Mouse (Mus musculus) ES-E14 (cell line): ENCODE data around the gene Simc1. TPM values are rescaled to one million over a fixed set of nuclear protein-coding genes. Genes with fewer than 3 reads are reported as not detected.

Source experiments
- DNase-seq: peaks from one replicate; pipeline ENCODE4 v3.0.0-alpha.2; 2013; ENCODE audit warnings: low read depth, low spot score
- H3K27ac ChIP-seq: 2 replicates; pipeline ENCODE4 v1.5.1; 2012; ENCODE audit warnings: low read depth, mild to moderate bottlenecking, low read length, moderate library complexity, mixed read lengths; ENCODE audit not compliant: poor library complexity, insufficient read depth, severe bottlenecking
- H3K36me3 ChIP-seq: 2 replicates; pipeline ENCODE4 v1.6.1; 2012; ENCODE audit warnings: mild to moderate bottlenecking, low read length, moderate library complexity, mixed read lengths; ENCODE audit not compliant: control insufficient read depth, poor library complexity, insufficient read depth, severe bottlenecking
- H3K4me1 ChIP-seq, 2 experiments: fragments of 150-350 bp in 1 of 2; sonication (generic) in 1 of 2; 2 replicates each; pipeline ENCODE4 v1.6.1; 2012; ENCODE audit warnings: low read length in 2 of 2, mild to moderate bottlenecking in 1 of 2, mixed read lengths in 1 of 2; ENCODE audit not compliant: control insufficient read depth in 2 of 2, insufficient read depth in 2 of 2, poor library complexity in 1 of 2
- H3K4me3 ChIP-seq, 2 experiments: fragments of 150-350 bp in 1 of 2; sonication (generic) in 1 of 2; 2 replicates each; pipeline ENCODE4 v1.5.1; 2012; ENCODE audit warnings: low read length in 2 of 2, low read depth in 1 of 2, mild to moderate bottlenecking in 1 of 2, mixed read lengths in 1 of 2; ENCODE audit not compliant: insufficient read depth in 1 of 2, poor library complexity in 1 of 2, severe bottlenecking in 1 of 2
- H3K9ac ChIP-seq: 2 replicates; pipeline ENCODE4 v1.6.1; 2012; ENCODE audit warnings: low read depth, mild to moderate bottlenecking, low read length, mixed read lengths; ENCODE audit not compliant: poor library complexity, insufficient read depth, severe bottlenecking
- H3K9me3 ChIP-seq: fragments of 150-350 bp; sonication (generic); 2 replicates; pipeline ENCODE4 v1.6.1; 2012; ENCODE audit warnings: low read depth, mild to moderate bottlenecking, low read length; ENCODE audit not compliant: control insufficient read depth, insufficient read depth
- CHD2 ChIP-seq: IDR thresholded peaks from 2 replicates; pipeline ENCODE4 v1.6.1; 2014; ENCODE audit warnings: mild to moderate bottlenecking, low read depth, low read length, inconsistent platforms
- HCFC1 ChIP-seq: IDR thresholded peaks from 2 replicates; pipeline ENCODE4 v1.6.1; 2012; ENCODE audit warnings: low read length, inconsistent platforms, borderline replicate concordance; ENCODE audit not compliant: insufficient read depth
- MAFK ChIP-seq: IDR thresholded peaks from 2 replicates; pipeline ENCODE4 v1.6.1; 2014; ENCODE audit warnings: mild to moderate bottlenecking, low read depth, low read length, inconsistent platforms; ENCODE audit not compliant: insufficient read depth
- ZC3H11A ChIP-seq: IDR thresholded peaks from 2 replicates; pipeline ENCODE4 v1.6.1; 2012; ENCODE audit warnings: low read depth, mild to moderate bottlenecking, inconsistent platforms, low read length, borderline replicate concordance
- ZNF384 ChIP-seq: IDR thresholded peaks from 2 replicates; pipeline ENCODE4 v1.6.1; 2012; ENCODE audit warnings: low read depth, low read length, inconsistent platforms
- in situ Hi-C, 2 experiments: fragments of 600-800 bp; cut with MboI; formaldehyde crosslinking; loops; one replicate each; pipeline ENCODE4 v1.15.1; 2025; ENCODE audit warnings: low sequenced_read_pairs in 2 of 2, inconsistent platforms in 1 of 2; ENCODE audit not compliant: unreplicated experiment in 2 of 2
- total RNA-seq: library from RNA; depleted of rRNA; stranded (reverse); fragments of 300-350 nt; gene quantifications from 2 replicates; pipeline ENCODE4 v1.2.3, GENCODE M21; 2012

Simc1 gene
- total RNA-seq, 1 experiment: 10.8 TPM

GRCm38 (mm10) chr13:54556176-54556575 is 52.6 kb downstream of the Simc1 start:
- H3K4me3 ChIP-seq: no peak overlapping the region
- H3K9ac ChIP-seq: no peak overlapping the region
- DNase-seq: no peak
- H3K9me3 ChIP-seq: no peaks in the 10 kb centered on the region
- no peak overlapping the region for H3K27ac ChIP-seq
- no peaks in the 10 kb centered on the region for H3K4me1 ChIP-seq
- no peak for TF ChIP-seq CHD2
- no peak for TF ChIP-seq MAFK
- no peak for TF ChIP-seq ZNF384
- in situ Hi-C loops: no loop called here
- H3K36me3 ChIP-seq: peaks cover 59% of the 10 kb centered on the region

GRCm38 (mm10) chr13:54556796-54557195 is 53.2 kb downstream of the Simc1 start:
- H3K36me3 ChIP-seq: peaks cover 60% of the 10 kb centered on the region

DNA sequence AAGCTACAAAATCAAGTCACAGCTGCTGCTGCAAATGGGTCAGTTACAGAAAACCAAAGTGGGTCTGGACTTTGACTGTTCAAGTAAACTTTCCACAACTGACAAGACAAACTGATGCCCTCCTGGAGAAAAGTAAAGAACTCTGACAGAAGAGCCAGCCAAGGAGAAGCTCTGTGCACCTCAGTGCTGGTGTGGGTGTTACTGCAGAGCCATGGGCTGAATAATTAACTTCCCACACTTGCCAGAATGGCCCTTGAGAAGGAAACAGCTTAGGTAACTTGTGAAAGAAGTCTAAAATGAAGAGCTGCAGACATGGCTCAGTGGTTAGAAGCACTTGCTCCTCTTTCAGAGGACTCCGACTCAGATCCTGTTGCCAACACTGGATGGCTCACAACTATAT is 54.1 kb downstream of the Simc1 start:
- in situ Hi-C loops: no loop called here
- Histone ChIP-seq H3K4me3 (no peak overlapping the region), H3K4me1 (no peaks in the 10 kb centered on the region), H3K9ac (no peak overlapping the region), H3K27ac (no peak overlapping the region), H3K36me3 (peaks cover 55% of the 10 kb centered on the region), H3K9me3 (no peaks in the 10 kb centered on the region)
- no peak for DNase-seq
- TF ChIP-seq ZC3H11A: no peak
- TF ChIP-seq CHD2: no peak
- no peak for TF ChIP-seq MAFK
- no peak for TF ChIP-seq HCFC1
- no peak for TF ChIP-seq ZNF384

More at GRCm38 (mm10) chr13:54556796-54557195, 53.2 kb downstream of the Simc1 start:
- Histone ChIP-seq H3K9ac (no peak overlapping the region), H3K27ac (no peak overlapping the region), H3K4me1 (no peaks in the 10 kb centered on the region), H3K9me3 (no peaks in the 10 kb centered on the region), H3K4me3 (no peak overlapping the region)
- no peak for DNase-seq
- in situ Hi-C loops: no loop called here
- TF ChIP-seq CHD2 (no peak), ZC3H11A (no peak), HCFC1 (no peak), ZNF384 (no peak), MAFK (no peak)

DNA sequence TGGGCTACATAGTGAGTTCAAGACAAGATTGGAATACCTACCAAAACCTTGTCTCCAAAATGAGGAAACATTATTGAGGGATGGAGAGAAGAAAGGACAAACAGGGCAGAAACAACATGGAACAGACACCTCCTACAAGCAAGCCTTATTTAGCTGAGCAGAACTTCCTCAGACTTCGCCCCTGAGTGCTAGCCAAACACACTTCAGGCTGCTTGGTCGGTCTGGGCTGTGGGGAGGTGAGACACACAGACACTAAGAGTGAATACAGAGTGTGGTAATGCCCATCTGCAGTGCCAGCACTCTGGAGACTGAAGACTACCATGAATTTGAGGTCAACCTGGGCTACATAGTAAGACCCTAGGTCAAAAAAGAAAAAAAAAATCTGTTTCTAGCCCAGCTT is 56.1 kb downstream of the Simc1 start:
- TF ChIP-seq ZC3H11A (no peak), MAFK (no peak), HCFC1 (no peak), ZNF384 (no peak), CHD2 (no peak)
- DNase-seq: no peak
- peaks cover 46% of the 10 kb centered on the region for H3K36me3 ChIP-seq

GRCm38 (mm10) chr13:54560608-54561007 is 57.0 kb downstream of the Simc1 start:
- no peak for DNase-seq
- H3K9ac ChIP-seq: no peak overlapping the region
- no peaks in the 10 kb centered on the region for H3K9me3 ChIP-seq
- in situ Hi-C loops: no loop called here
- no peak overlapping the region for H3K27ac ChIP-seq
- TF ChIP-seq ZC3H11A (no peak), CHD2 (no peak), MAFK (no peak), ZNF384 (no peak)
- peaks cover 43% of the 10 kb centered on the region for H3K36me3 ChIP-seq
- no peaks in the 10 kb centered on the region for H3K4me1 ChIP-seq
- H3K4me3 ChIP-seq: no peak overlapping the region

More for the DNA sequence above, 56.1 kb downstream of the Simc1 start:
- H3K27ac ChIP-seq: no peak overlapping the region
- no peak overlapping the region for H3K9ac ChIP-seq
- no peak overlapping the region for H3K4me3 ChIP-seq
- in situ Hi-C loops: no loop called here
- no peaks in the 10 kb centered on the region for H3K9me3 ChIP-seq
- no peaks in the 10 kb centered on the region for H3K4me1 ChIP-seq
